Mouse (Mus musculus) testis, adult 10 weeks (tissue): ENCODE results near the gene Gm10424. TPM values are rescaled to one million over a fixed set of nuclear protein-coding genes. Genes with fewer than 3 reads are reported as not detected.

Experiments
- polyA plus RNA-seq: library from polyadenylated mRNA; stranded (reverse); fragments of 350-450 nt; fragmentation: Illumina TruSeq; extraction: RNeasy Lipid Tissue Mini Kit (QIAGEN cat#74804); gene quantifications from one replicate; pipeline ENCODE4 v1.2.3, GENCODE M21; 2014; ENCODE audit warnings: low read depth, low replicate concordance

Gene Gm10424
- not detected for polyA plus RNA-seq

DNA sequence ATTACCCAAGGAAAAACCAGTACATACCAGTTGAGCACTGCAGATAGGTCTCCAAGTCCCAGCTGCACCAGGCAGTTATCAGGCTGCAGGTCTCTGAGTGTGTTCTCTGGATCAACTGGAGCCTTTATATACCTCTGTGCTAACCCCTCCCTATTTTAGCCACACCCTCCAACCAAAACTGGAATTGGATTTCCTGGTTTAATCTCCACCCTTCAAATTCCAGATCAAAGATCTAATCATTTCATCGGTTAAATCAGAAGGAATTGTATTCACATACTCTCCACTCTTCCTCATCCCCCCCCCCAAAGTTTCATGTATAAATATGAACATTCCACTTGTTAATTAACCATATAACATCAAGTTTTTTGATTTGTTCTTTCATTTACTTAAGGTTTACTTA, at the start of gene Gm10424:
Gene Gm10424, minus strand, starts transcription at position 101 of the 400 bp plus-strand sequence.

DNA sequence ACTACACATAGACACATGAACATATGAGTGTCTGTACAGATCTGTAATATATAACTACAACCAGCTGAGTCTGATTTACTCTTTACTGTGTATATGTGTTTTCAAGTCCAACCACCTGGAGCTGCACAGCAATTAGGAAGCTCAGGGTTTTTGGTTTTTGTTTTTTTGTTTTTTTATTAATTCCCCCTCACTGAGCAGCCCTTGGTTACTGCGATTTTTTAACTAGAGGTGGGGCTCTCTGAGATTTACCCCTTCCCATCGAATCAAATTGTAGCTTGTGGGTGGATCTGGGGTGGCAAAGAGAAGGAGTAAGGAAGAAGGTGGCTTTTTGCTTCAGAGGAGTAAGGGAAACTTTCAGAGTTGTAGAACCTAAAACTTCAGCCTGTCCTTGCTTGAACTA, 33.0 kb upstream of the Gm10424 start, which contains the start of gene Gm3259:
Gene Gm3259, plus strand, starts transcription at position 301 of the 400 bp plus-strand sequence.

Other genes with a start within 250 kb of the Gm10424 start
- not detected for gene Gm7942, start 165.8 kb downstream of the Gm10424 start, polyA plus RNA-seq
- 0.25 TPM for gene Gm16513, start 90.1 kb downstream of the Gm10424 start, polyA plus RNA-seq
- not detected for gene Gm3259, start 33.1 kb upstream of the Gm10424 start, polyA plus RNA-seq
- gene D5Ertd577e, start 184.0 kb upstream of the Gm10424 start, polyA plus RNA-seq = not detected
- gene Gm3286, start 238.0 kb upstream of the Gm10424 start, polyA plus RNA-seq = not detected